Mouse (Mus musculus): Measurements from ENCODE around the gene Pde4d. TPM values are rescaled to one million over a fixed set of nuclear protein-coding genes. Genes with fewer than 3 reads are reported as not detected.

The Pde4d gene
- polyA plus RNA-seq, 1 experiment from 2014 or later, result 32.1 TPM

DNA sequence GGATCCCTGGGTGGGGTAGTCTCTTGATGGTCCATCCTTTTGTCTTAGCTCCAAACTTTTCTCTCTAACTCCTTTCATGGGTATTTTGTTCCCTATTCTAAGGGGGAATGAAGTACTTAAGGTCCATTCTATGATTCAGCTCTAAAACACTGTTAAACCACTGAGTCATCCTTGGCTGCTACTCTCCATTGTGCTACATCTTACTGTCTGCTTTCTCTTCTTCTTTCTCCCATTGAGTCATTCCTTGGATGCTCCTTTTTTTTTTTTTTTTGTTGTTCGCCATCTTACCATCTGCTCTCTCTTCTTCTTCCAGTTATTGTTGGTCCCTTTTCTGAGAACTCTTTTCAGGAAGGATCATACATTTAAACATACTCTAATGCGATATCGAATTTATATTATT, 30.7 kb downstream of the Pde4d start:
- H3K9me3 ChIP-seq (ENCODE audit: control insufficient read depth, low read length), result no peaks in the 10 kb centered on the region; the same call in 1 of the 2 replicates
- H3K36me3 ChIP-seq (ENCODE audit: control insufficient read depth, insufficient read depth, low read length), result no peaks in the 10 kb centered on the region
- no peak overlapping the region for H3K27ac ChIP-seq (ENCODE audit: low read depth, low read length)
- no peak overlapping the region for H3K4me2 ChIP-seq (ENCODE audit: low read depth, low read length)
- H3K4me3 ChIP-seq (ENCODE audit: low read depth, low read length), result no peak overlapping the region
- H3K4me1 ChIP-seq (ENCODE audit: control insufficient read depth, insufficient read depth, low read length), result no peaks in the 10 kb centered on the region
- H3K9ac ChIP-seq (replicated peaks; ENCODE audit: low read depth, low read length), result no peak overlapping the region
- ATAC-seq (ENCODE audit: low read depth), result no peak
- 93% methylated on average over 3 of the region's 3 CpGs for WGBS
- H3K27me3 ChIP-seq (ENCODE audit: control insufficient read depth, insufficient read depth, low read length), result no peaks in the 10 kb centered on the region

GRCm38 (mm10) chr13:108485036-108485435, 35.3 kb downstream of the Pde4d start:
- H3K4me1 ChIP-seq (ENCODE audit: control insufficient read depth, insufficient read depth, low read length), result no peaks in the 10 kb centered on the region
- H3K27ac ChIP-seq (ENCODE audit: low read depth, low read length), result no peak overlapping the region
- no peak overlapping the region for H3K9ac ChIP-seq (replicated peaks; ENCODE audit: low read depth, low read length)
- no peak overlapping the region for H3K4me2 ChIP-seq (ENCODE audit: low read depth, low read length)
- no peaks in the 10 kb centered on the region for H3K36me3 ChIP-seq (ENCODE audit: control insufficient read depth, insufficient read depth, low read length)
- H3K9me3 ChIP-seq (ENCODE audit: control insufficient read depth, low read length), result no peaks in the 10 kb centered on the region
- no peaks in the 10 kb centered on the region for H3K27me3 ChIP-seq (ENCODE audit: control insufficient read depth, insufficient read depth, low read length)
- WGBS, result 86% methylated on average over 6 of the region's 6 CpGs
- no peak overlapping the region for H3K4me3 ChIP-seq (ENCODE audit: low read depth, low read length)
- ATAC-seq (ENCODE audit: low read depth), result no peak

GRCm38 (mm10) chr13:108487066-108487465, 37.3 kb downstream of the Pde4d start:
- 92% methylated on average over 3 of the region's 3 CpGs for WGBS
- Histone ChIP-seq H3K9me3 (ENCODE audit: control insufficient read depth, low read length) (no peaks in the 10 kb centered on the region), H3K9ac (replicated peaks; ENCODE audit: low read depth, low read length) (no peak overlapping the region), H3K4me3 (ENCODE audit: low read depth, low read length) (no peak overlapping the region), H3K4me2 (ENCODE audit: low read depth, low read length) (no peak overlapping the region), H3K4me1 (ENCODE audit: control insufficient read depth, insufficient read depth, low read length) (no peaks in the 10 kb centered on the region), H3K27ac (ENCODE audit: low read depth, low read length) (no peak overlapping the region), H3K36me3 (ENCODE audit: control insufficient read depth, insufficient read depth, low read length) (no peaks in the 10 kb centered on the region), H3K27me3 (ENCODE audit: control insufficient read depth, insufficient read depth, low read length) (no peaks in the 10 kb centered on the region)
- ATAC-seq (ENCODE audit: low read depth), result no peak

DNA sequence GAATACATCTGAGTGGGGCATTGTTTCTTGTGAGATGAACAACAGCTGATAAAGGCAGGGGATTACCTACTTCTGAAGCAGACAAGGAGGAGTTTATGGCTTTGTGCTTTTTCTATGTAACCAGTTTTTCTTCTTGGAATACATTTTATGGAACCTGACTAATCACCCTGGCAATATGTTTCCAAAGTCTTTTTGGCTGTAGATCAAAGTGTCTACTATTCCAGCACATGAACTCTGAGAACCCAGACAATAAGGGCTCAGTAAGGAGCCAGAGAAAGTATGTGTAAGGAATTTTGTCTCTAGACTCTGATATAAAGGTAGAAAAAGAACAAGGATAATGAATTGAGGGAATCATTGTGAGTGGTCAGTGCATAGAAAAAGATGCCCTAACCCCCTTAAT, 40.1 kb downstream of the Pde4d start:
- no peak overlapping the region for H3K4me3 ChIP-seq (ENCODE audit: low read depth, low read length)
- H3K27me3 ChIP-seq (ENCODE audit: control insufficient read depth, insufficient read depth, low read length), result no peaks in the 10 kb centered on the region
- H3K36me3 ChIP-seq (ENCODE audit: control insufficient read depth, insufficient read depth, low read length), result no peaks in the 10 kb centered on the region
- ATAC-seq (ENCODE audit: low read depth), result no peak
- H3K4me1 ChIP-seq (ENCODE audit: control insufficient read depth, insufficient read depth, low read length), result no peaks in the 10 kb centered on the region
- H3K9me3 ChIP-seq (ENCODE audit: control insufficient read depth, low read length), result no peaks in the 10 kb centered on the region
- no peak overlapping the region for H3K9ac ChIP-seq (replicated peaks; ENCODE audit: low read depth, low read length)
- no peak overlapping the region for H3K27ac ChIP-seq (ENCODE audit: low read depth, low read length)
- no peak overlapping the region for H3K4me2 ChIP-seq (ENCODE audit: low read depth, low read length)

- Histone ChIP-seq H3K27me3 (ENCODE audit: control insufficient read depth, insufficient read depth, low read length) (no peaks in the 10 kb centered on the region), H3K36me3 (ENCODE audit: control insufficient read depth, insufficient read depth, low read length) (no peaks in the 10 kb centered on the region), H3K4me3 (ENCODE audit: low read depth, low read length) (no peak overlapping the region), H3K9me3 (ENCODE audit: control insufficient read depth, low read length) (no peaks in the 10 kb centered on the region), H3K9ac (replicated peaks; ENCODE audit: low read depth, low read length) (no peak overlapping the region), H3K4me1 (ENCODE audit: control insufficient read depth, insufficient read depth, low read length) (no peaks in the 10 kb centered on the region), H3K27ac (ENCODE audit: low read depth, low read length) (no peak overlapping the region), H3K4me2 (ENCODE audit: low read depth, low read length) (no peak overlapping the region)
- ATAC-seq (ENCODE audit: low read depth), result no peak
- WGBS, result 83% methylated on average over 2 of the region's 2 CpGs
Observed at GRCm38 (mm10) chr13:108490872-108491271, 41.1 kb downstream of the Pde4d start.

DNA sequence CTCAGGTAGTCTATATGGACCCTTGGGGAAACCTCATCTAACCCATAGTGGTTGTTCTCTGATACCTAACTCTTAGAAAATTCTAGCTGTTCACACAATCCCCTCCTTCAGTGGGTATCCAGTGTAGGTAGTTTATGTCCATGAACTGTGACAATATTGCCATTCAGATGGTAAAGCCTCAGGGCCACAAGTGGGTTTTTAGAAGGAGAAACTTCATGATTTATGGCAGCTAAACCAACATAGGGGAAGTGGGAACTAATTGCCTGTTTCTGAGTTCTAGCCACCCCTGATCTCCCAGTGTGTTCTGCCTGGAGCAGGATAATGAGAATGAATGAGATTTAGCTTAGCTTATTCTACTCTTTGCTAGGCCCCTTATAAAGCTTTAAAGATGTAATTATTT, 43.1 kb downstream of the Pde4d start:
- H3K4me2 ChIP-seq (ENCODE audit: low read depth, low read length), result no peak overlapping the region
- no peaks in the 10 kb centered on the region for H3K36me3 ChIP-seq (ENCODE audit: control insufficient read depth, insufficient read depth, low read length)
- H3K4me3 ChIP-seq (ENCODE audit: low read depth, low read length), result no peak overlapping the region
- H3K27ac ChIP-seq (ENCODE audit: low read depth, low read length), result no peak overlapping the region
- H3K9me3 ChIP-seq (ENCODE audit: control insufficient read depth, low read length), result no peaks in the 10 kb centered on the region
- H3K9ac ChIP-seq (replicated peaks; ENCODE audit: low read depth, low read length), result no peak overlapping the region
- no peak for ATAC-seq (ENCODE audit: low read depth)
- no peaks in the 10 kb centered on the region for H3K4me1 ChIP-seq (ENCODE audit: control insufficient read depth, insufficient read depth, low read length)
- H3K27me3 ChIP-seq (ENCODE audit: control insufficient read depth, insufficient read depth, low read length), result no peaks in the 10 kb centered on the region

DNA sequence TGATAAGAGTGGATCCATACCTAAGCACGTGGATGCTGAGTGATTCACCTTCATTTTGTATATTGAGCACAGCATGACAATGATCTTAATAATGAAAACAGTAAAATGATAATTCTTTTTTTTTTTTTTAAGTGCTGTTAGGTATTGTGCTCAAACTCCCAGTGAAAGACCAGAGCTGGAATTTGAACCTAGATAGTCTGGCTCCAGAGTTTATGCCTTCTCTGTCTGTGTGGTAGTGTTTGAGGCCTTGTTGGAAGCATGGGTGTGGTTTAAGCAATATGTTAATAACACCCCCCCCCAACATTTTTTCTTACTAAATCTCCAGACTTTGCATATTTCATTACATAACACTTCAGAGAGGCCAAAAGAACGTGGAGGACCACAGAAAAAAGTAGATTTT, 44.6 kb downstream of the Pde4d start:
- no peak for ATAC-seq (ENCODE audit: low read depth)
- H3K4me2 ChIP-seq (ENCODE audit: low read depth, low read length), result no peak overlapping the region
- no peaks in the 10 kb centered on the region for H3K9me3 ChIP-seq (ENCODE audit: control insufficient read depth, low read length)
- H3K4me3 ChIP-seq (ENCODE audit: low read depth, low read length), result no peak overlapping the region
- WGBS, result 75% methylated on average over 2 of the region's 2 CpGs
- H3K36me3 ChIP-seq (ENCODE audit: control insufficient read depth, insufficient read depth, low read length), result no peaks in the 10 kb centered on the region
- H3K27ac ChIP-seq (ENCODE audit: low read depth, low read length), result no peak overlapping the region
- no peaks in the 10 kb centered on the region for H3K27me3 ChIP-seq (ENCODE audit: control insufficient read depth, insufficient read depth, low read length)
- H3K4me1 ChIP-seq (ENCODE audit: control insufficient read depth, insufficient read depth, low read length), result no peaks in the 10 kb centered on the region
- no peak overlapping the region for H3K9ac ChIP-seq (replicated peaks; ENCODE audit: low read depth, low read length)

DNA sequence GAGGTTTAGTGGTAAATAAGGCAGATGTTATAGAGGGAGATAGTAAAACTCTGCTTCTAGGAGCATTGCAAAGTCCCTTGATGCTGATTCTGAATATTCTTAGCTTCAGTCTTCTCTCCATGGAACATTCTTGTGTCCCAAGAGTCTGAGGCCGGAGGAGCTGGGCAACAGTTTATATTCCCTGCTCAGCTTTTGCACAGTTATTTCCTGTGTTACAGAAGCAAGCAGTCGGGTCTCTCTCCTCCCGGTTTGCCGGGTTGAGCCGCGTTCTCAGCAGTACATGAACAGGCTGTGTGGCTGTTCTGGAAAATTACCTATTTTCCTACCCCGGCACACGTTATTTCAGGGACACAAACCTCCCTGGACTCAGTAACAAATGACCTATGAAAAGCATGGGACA, 48.0 kb downstream of the Pde4d start:
- Histone ChIP-seq H3K9me3 (ENCODE audit: control insufficient read depth, low read length) (no peaks in the 10 kb centered on the region), H3K4me3 (ENCODE audit: low read depth, low read length) (no peak overlapping the region), H3K9ac (replicated peaks; ENCODE audit: low read depth, low read length) (no peak overlapping the region), H3K27ac (ENCODE audit: low read depth, low read length) (no peak overlapping the region), H3K4me2 (ENCODE audit: low read depth, low read length) (no peak overlapping the region), H3K27me3 (ENCODE audit: control insufficient read depth, insufficient read depth, low read length) (no peaks in the 10 kb centered on the region), H3K36me3 (ENCODE audit: control insufficient read depth, insufficient read depth, low read length) (no peaks in the 10 kb centered on the region), H3K4me1 (ENCODE audit: control insufficient read depth, insufficient read depth, low read length) (no peaks in the 10 kb centered on the region)
- ATAC-seq (ENCODE audit: low read depth), result no peak
- 75% methylated on average over 8 of the region's 8 CpGs for WGBS

DNA sequence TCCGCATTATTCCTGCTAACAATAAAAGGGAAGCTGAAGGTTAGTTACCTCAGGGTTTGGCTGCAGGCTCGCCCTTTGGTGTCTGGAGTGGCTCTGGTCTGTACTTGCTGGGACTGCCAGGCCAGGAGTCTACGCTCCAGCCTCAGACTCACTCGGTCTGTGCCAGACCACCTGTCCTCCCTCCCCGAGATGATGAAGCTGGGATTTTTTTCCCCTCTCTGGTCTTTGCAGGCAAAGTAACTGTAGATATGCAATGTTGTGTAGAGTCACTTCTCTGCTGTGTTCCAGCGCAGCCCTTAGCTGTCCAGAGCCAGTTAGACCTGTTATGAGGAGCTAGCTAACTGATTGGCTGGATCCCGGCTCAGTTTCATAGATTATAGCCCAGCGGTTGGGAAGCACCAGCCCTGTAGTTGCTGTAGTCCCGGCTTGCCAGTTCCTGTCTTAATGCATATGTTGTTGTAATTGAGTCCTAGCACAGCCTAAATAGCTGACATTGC, 48.5 kb downstream of the Pde4d start:
- Histone ChIP-seq H3K4me3 (ENCODE audit: low read depth, low read length) (no peak overlapping the region), H3K36me3 (ENCODE audit: control insufficient read depth, insufficient read depth, low read length) (no peaks in the 10 kb centered on the region), H3K4me2 (ENCODE audit: low read depth, low read length) (peak overlapping the region; percentile 33), H3K9me3 (ENCODE audit: control insufficient read depth, low read length) (no peaks in the 10 kb centered on the region), H3K27ac (ENCODE audit: low read depth, low read length) (no peak overlapping the region), H3K27me3 (ENCODE audit: control insufficient read depth, insufficient read depth, low read length) (no peaks in the 10 kb centered on the region), H3K4me1 (ENCODE audit: control insufficient read depth, insufficient read depth, low read length) (no peaks in the 10 kb centered on the region), H3K9ac (replicated peaks; ENCODE audit: low read depth, low read length) (no peak overlapping the region)
- WGBS, result 53% methylated on average over 9 of the region's 9 CpGs
- peak; percentile 71; the same call in 1 of the 2 replicates for ATAC-seq (ENCODE audit: low read depth)

All from neural tube, embryonic 14.5 days (tissue).